Mouse (Mus musculus): Measurements from ENCODE around the gene Atf7ip2. TPM values are rescaled to one million over a fixed set of nuclear protein-coding genes. Genes with fewer than 3 reads are reported as not detected.

Atf7ip2 gene
- total RNA-seq, 4 experiments from 2014 or later = not detected

DNA sequence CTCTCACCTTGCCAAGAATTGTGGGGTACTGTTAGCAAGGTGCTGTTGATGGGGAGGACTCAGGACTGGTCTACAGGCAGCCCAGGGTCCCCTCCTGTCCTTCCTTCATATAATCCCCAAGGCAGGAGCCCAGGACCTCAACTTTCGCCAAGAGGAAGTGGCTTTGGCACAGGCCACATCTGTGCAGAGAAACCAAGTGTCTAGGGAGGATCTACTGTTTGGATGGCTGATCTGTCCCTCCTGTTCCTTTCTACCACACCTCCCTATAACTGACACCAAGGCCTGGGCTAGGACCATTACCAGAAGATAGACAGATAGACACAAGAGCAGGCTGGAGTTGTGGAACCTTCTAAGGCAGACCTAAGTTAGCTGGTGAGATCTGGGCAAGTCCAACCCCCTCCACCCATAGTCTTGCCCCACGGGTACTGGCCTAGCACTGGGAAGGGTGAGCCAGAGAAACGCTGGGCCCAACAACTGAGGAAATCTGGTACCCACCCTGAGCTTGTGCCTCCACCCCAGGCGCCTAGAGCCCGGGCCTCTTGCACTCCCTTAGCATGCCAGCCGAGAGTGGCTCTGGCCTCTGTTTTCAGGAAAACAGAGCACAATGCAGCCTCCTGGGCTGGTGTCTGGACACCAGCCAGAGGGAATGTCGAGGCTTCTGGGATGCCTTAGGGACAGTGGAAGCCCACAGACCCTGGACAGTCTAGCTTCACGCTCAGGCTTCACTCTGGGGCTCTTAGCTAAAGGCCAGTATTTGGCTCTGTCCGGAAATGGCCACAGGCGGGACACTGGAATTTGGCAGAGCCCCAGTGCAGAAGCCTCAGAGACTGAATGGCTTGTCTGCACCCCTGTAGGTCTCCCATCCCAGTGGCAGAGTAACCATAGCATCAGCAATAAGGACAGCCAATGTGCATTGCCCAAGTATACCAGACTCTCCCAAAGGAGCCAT, 105.5 kb downstream of the Atf7ip2 start:
- no peak for DNase-seq (ENCODE audit: low spot score in 2 of 2)

DNA sequence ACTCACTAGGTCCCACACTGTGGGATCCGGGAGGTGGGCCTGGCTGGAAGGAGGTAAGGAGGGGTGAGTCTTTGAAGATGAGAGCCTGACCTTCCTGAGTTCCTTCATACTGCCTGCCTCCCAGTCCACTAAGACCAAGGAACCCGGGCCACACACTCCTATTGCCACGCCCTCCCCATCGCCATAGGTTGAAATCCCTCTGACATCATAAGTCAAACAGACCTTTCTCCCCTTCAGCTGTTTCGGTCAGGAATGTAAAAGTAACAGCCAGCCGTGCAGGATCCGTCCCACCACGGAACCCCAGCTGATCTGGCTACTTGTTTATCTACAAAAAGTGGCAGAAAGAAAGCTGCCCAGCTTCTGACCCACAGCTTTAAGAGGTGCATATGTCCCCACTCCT, 107.1 kb downstream of the Atf7ip2 start:
- no peak for DNase-seq (ENCODE audit: low spot score in 2 of 2)

DNA sequence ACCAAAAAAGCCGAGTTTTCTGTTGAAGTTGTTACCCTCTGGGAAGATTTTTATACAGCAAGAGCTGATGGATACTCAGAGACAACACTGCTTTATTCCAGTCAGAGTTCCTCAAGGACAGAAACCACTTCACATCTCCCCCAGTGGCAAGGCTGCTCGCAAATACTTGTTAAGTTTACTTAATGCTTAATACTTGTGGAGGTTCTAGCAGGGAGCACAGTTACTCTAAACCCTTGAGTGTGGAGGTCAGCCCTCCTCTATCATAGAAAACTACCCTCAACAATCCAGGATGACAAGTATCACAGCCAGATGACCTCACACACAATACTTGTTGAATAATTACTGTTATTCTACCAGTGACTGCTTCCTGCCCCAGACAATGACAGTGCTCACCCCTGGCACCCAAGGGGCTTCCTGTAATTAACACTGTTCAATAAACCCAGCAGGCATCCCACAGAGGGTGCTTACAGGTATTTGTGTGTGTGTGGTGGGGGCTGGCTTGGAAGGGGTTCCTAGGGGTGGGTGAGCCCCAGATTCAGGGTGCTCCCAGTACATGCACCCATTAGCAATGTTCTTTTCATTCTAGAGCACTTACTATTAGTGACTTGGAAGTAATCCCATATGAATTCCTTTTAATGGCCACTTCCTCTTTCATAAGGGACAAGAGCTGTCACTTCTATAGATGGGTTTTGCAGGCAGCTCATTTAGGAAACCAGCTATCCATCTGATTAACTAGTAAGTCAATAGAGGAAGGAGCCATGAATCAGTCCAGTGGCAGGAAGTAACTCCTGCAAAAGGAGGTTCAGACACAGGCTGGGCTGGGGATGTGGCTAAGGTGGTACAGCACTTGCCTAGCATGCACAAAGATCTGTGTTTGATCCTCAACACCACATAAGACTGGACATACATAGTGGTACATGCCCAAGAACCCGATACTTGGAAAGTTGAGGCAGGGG, 108.0 kb downstream of the Atf7ip2 start:
- no peak for DNase-seq (ENCODE audit: low spot score in 2 of 2)

Small RNA genes within 50 kb of the gene (microRNA-seq; reads per million reads assigned to microRNA genes)
- 0 reads per million in 2 experiments for gene Gm22932

Other genes starting within 250 kb of the Atf7ip2 start
- 100 to 1,000 TPM; 163 to 249 (median 201) TPM for gene Grin2a, start 197.2 kb upstream of the Atf7ip2 start, total RNA-seq (2022)
- gene Rpl39l, start 22.5 kb upstream of the Atf7ip2 start, total RNA-seq (2022) = not detected
- gene Emp2, start 121.3 kb downstream of the Atf7ip2 start, total RNA-seq (2022) = 10 to 100 TPM; 11.0 to 13.4 (median 12.2) TPM
- gene Tekt5, start 202.8 kb downstream of the Atf7ip2 start, total RNA-seq (2022) = 10 to 100 TPM in 3 of 4 experiments, 1 to 10 TPM in 1; 9.8 to 11.5 (median 10.4) TPM
- gene Nubp1, start 219.2 kb downstream of the Atf7ip2 start, total RNA-seq (2022) = 10 to 100 TPM; 13.3 to 15.9 (median 14.4) TPM